Mouse (Mus musculus): ENCODE data around the gene Lman2l. TPM values are rescaled to one million over a fixed set of nuclear protein-coding genes. Genes with fewer than 3 reads are reported as not detected.

Gene Lman2l
- polyA plus RNA-seq, 1 experiment from 2014 or later: 62.9 TPM

DNA sequence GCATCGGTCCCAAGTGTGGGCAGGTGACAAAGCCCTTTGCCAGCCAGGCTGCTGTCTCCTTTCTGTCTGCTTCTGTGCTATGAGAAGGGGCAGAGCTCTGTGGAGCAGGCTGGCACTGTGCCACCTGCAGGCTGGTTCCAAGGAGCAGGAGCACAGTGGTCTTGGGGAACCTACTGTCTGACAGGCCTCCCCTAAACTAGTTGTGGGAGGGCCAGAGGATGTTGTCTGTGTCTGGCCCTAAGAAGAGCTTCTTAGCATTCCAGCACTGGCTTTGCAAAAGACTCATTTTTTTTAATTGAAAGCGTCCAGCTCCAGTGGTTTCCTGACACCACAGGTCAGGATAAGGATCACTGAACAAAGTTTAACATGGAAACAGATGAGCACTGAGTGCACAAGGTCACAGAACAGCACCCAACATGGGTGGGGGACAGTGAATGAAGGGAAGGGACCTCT, 33.3 kb upstream of the Lman2l start:
- 0 out of 2 replicates have a peak, but pooled peaks have one; percentile 18 for ATAC-seq
- no peak overlapping the region for H3K4me2 ChIP-seq (ENCODE audit: low read length)
- H3K9me3 ChIP-seq (ENCODE audit: control insufficient read depth, low read length): no peaks in the 10 kb centered on the region
- H3K27ac ChIP-seq (ENCODE audit: low read depth, low read length): no peak overlapping the region
- WGBS: 37% methylated on average over 2 of the region's 2 CpGs
- H3K4me1 ChIP-seq (ENCODE audit: control insufficient read depth, insufficient read depth, low read depth, low read length): peaks cover 32% of the 10 kb centered on the region
- no peaks in the 10 kb centered on the region for H3K36me3 ChIP-seq (ENCODE audit: control insufficient read depth, insufficient read depth, low read length)
- no peaks in the 10 kb centered on the region for H3K27me3 ChIP-seq (replicated peaks; ENCODE audit: control insufficient read depth, insufficient read depth, low read length)
- H3K9ac ChIP-seq (ENCODE audit: low read depth, low read length): no peak overlapping the region
- H3K4me3 ChIP-seq (ENCODE audit: low read length): no peak overlapping the region

GRCm38 (mm10) chr1:36476426-36476825, 31.4 kb upstream of the Lman2l start:
- no peaks in the 10 kb centered on the region for H3K36me3 ChIP-seq (ENCODE audit: control insufficient read depth, insufficient read depth, low read length)
- H3K27ac ChIP-seq (ENCODE audit: low read depth, low read length): no peak overlapping the region
- H3K4me2 ChIP-seq (ENCODE audit: low read length): no peak overlapping the region
- peaks cover 47% of the 10 kb centered on the region for H3K4me1 ChIP-seq (ENCODE audit: control insufficient read depth, insufficient read depth, low read depth, low read length)
- no peak overlapping the region for H3K4me3 ChIP-seq (ENCODE audit: low read length)
- no peaks in the 10 kb centered on the region for H3K9me3 ChIP-seq (ENCODE audit: control insufficient read depth, low read length)
- 82% methylated on average over 7 of the region's 7 CpGs for WGBS
- H3K27me3 ChIP-seq (replicated peaks; ENCODE audit: control insufficient read depth, insufficient read depth, low read length): no peaks in the 10 kb centered on the region
- no peak for ATAC-seq
- no peak overlapping the region for H3K9ac ChIP-seq (ENCODE audit: low read depth, low read length)

DNA sequence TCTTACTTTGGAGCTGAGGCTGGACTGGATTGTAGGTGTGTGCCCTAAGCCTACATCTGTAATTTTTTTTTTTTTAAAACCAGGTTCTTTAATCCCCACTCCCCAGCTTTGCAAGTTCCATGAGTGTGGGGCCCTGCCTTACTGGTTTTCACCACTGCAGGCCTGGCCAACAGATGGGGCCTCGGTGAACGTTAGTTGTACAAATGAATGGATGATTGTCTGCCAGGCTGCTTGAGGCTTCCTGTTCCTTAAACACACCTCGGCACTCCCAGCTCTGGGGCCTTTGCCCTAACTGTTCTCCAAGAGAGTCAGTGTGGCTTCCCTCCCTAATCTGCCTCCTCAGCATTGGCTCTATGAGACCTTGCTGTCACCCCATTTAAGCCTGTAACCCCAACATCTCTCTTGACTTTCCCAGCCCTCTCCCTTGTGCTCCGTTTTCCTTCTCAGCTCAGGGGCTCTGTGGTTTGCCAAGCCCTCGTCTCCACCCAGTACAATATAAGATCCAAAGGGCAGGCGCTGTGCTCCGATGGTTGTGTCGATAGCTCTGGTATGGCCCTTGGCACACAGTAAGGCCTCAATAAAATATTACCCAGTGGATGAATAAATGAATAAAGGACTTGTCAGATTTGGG, 30.5 kb upstream of the Lman2l start:
- Histone ChIP-seq H3K4me3 (ENCODE audit: low read length) (peak overlapping the region; percentile 12; the same call in 1 of the 2 replicates), H3K9me3 (ENCODE audit: control insufficient read depth, low read length) (no peaks in the 10 kb centered on the region), H3K9ac (ENCODE audit: low read depth, low read length) (peak overlapping the region; percentile 47), H3K4me1 (ENCODE audit: control insufficient read depth, insufficient read depth, low read depth, low read length) (peaks cover 50% of the 10 kb centered on the region), H3K27me3 (replicated peaks; ENCODE audit: control insufficient read depth, insufficient read depth, low read length) (no peaks in the 10 kb centered on the region), H3K36me3 (ENCODE audit: control insufficient read depth, insufficient read depth, low read length) (no peaks in the 10 kb centered on the region), H3K27ac (ENCODE audit: low read depth, low read length) (no peak overlapping the region), H3K4me2 (ENCODE audit: low read length) (peak overlapping the region; percentile 87)
- 43% methylated on average over 8 of the region's 8 CpGs for WGBS
- ATAC-seq: no peak

DNA sequence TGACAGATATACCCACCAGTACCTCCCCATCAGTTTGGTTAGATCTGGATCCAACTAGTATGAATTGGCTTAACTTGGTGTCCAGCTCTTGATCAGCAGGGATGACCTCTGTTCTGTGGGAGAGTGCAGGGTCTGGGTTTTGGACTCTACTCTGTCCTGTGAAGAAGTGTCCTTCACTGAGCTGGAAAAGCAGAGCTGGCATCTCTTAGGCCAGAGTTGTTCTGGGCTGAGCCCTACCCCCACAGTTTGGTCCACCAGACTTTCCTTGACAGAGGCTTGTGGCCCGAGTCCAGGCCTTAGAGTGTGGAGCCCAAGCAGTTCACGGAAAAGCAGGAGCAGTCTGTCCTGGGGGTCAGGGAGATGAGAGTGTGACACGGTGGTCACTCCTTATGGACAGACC, 29.6 kb upstream of the Lman2l start:
- 63% methylated on average over 3 of the region's 3 CpGs for WGBS
- H3K4me3 ChIP-seq (ENCODE audit: low read length): no peak overlapping the region

GRCm38 (mm10) chr1:36473211-36473780, 28.2 kb upstream of the Lman2l start:
- H3K36me3 ChIP-seq (ENCODE audit: control insufficient read depth, insufficient read depth, low read length): no peaks in the 10 kb centered on the region
- no peaks in the 10 kb centered on the region for H3K27me3 ChIP-seq (replicated peaks; ENCODE audit: control insufficient read depth, insufficient read depth, low read length)
- 74% methylated on average over 10 of the region's 10 CpGs for WGBS
- H3K27ac ChIP-seq (ENCODE audit: low read depth, low read length): no peak overlapping the region
- peaks cover 53% of the 10 kb centered on the region for H3K4me1 ChIP-seq (ENCODE audit: control insufficient read depth, insufficient read depth, low read depth, low read length)
- H3K9me3 ChIP-seq (ENCODE audit: control insufficient read depth, low read length): no peaks in the 10 kb centered on the region
- H3K4me2 ChIP-seq (ENCODE audit: low read length): peak overlapping the region; percentile 87
- H3K4me3 ChIP-seq (ENCODE audit: low read length): peak overlapping the region; percentile 69
- no peak overlapping the region for H3K9ac ChIP-seq (ENCODE audit: low read depth, low read length)
- ATAC-seq: no peak

More for the DNA sequence above, 29.6 kb upstream of the Lman2l start:
- Histone ChIP-seq H3K4me2 (ENCODE audit: low read length) (peak overlapping the region; percentile 87), H3K9ac (ENCODE audit: low read depth, low read length) (peak overlapping the region; percentile 47; the same call in 1 of the 2 replicates), H3K27me3 (replicated peaks; ENCODE audit: control insufficient read depth, insufficient read depth, low read length) (no peaks in the 10 kb centered on the region), H3K4me1 (ENCODE audit: control insufficient read depth, insufficient read depth, low read depth, low read length) (peaks cover 55% of the 10 kb centered on the region), H3K9me3 (ENCODE audit: control insufficient read depth, low read length) (no peaks in the 10 kb centered on the region), H3K27ac (ENCODE audit: low read depth, low read length) (no peak overlapping the region), H3K36me3 (ENCODE audit: control insufficient read depth, insufficient read depth, low read length) (no peaks in the 10 kb centered on the region)
- ATAC-seq: no peak

DNA sequence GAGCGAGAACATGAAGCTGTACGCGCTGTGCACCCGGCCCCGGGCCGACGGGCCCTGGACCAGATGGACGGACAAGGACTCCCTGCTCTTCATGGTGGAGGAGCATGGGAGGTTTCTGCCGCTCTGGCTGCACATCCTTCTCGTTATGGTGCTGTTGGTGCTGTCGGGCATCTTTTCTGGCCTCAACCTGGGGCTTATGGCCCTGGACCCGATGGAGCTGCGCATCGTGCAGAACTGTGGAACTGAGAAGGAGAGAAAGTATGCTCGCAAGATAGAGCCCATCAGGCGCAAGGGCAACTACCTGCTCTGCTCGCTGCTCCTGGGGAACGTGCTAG, 27.0 kb upstream of the Lman2l start:
- no peaks in the 10 kb centered on the region for H3K9me3 ChIP-seq (ENCODE audit: control insufficient read depth, low read length)
- H3K4me1 ChIP-seq (ENCODE audit: control insufficient read depth, insufficient read depth, low read depth, low read length): peaks cover 49% of the 10 kb centered on the region
- no peak overlapping the region; the same call in 1 of the 2 replicates for H3K27ac ChIP-seq (ENCODE audit: low read depth, low read length)
- 15% methylated on average over 18 of the region's 18 CpGs for WGBS
- peak overlapping the region; percentile 87 for H3K4me2 ChIP-seq (ENCODE audit: low read length)
- peak overlapping the region; percentile 69 for H3K4me3 ChIP-seq (ENCODE audit: low read length)
- no peaks in the 10 kb centered on the region for H3K27me3 ChIP-seq (replicated peaks; ENCODE audit: control insufficient read depth, insufficient read depth, low read length)
- ATAC-seq: no peak
- no peaks in the 10 kb centered on the region for H3K36me3 ChIP-seq (ENCODE audit: control insufficient read depth, insufficient read depth, low read length)
- H3K9ac ChIP-seq (ENCODE audit: low read depth, low read length): peak overlapping the region; percentile 70

DNA sequence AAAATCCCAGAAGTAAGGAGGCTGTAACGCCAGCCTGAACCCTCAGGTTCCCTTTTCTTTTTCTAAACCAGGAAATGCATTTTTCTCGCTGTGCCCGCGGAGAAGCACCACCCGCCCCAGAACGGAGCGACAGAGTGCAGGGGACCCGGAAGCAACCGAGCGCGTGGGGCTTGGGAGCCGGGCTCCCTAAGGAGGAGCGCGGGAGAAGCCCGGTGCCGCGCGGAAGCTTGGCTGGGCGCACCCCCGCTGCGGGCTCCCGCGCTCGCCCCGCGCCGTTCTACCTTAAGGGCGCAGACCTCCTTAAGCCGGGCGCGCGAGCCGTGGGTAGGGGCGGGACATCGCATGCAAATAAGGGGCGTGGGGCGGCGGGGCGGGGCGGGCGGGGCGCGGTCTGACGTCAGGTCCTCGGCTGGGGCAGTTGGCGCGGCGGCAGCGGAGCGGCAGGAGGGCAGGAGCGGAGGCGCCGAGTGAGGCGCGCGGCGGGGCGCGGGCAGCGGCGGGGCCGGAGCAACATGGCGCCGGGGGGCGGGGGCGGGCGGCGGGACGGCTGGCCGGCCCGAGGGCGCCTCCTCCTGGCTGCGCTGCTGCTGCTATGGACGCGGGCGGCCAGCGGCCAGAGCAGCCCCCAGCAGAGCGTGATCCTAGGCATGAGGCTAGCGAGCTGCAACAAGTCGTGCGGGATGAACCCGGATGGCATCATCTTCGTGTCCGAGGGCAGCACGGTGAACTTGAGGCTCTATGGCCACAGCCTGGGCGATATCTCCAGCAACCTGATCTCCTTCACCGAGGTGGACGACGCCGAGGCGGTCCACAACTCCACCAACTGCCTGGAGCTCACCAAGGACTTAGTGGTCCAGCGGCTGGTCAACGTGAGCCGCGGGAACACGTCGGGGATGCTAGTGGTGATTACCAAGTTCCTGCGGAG, 26.4 kb upstream of the Lman2l start, which contains the start of gene Cnnm4:
Gene Cnnm4 (plus strand): TSS at position 440 of the 925 bp plus-strand sequence.
- peak; percentile 92 for ATAC-seq
- Histone ChIP-seq H3K4me3 (ENCODE audit: low read length) (peak within 1 kb of the TSS; percentile 69), H3K36me3 (ENCODE audit: control insufficient read depth, insufficient read depth, low read length) (no peaks in the 10 kb centered on the region), H3K27ac (ENCODE audit: low read depth, low read length) (peak within 1 kb of the TSS; percentile 42), H3K4me2 (ENCODE audit: low read length) (peak within 1 kb of the TSS; percentile 87), H3K9me3 (ENCODE audit: control insufficient read depth, low read length) (no peaks in the 10 kb centered on the region), H3K4me1 (ENCODE audit: control insufficient read depth, insufficient read depth, low read depth, low read length) (peaks cover 49% of the 10 kb centered on the region), H3K27me3 (replicated peaks; ENCODE audit: control insufficient read depth, insufficient read depth, low read length) (no peaks in the 10 kb centered on the region), H3K9ac (ENCODE audit: low read depth, low read length) (peak within 1 kb of the TSS; percentile 70)
- WGBS: under 1% methylated on average over 70 of the region's 98 CpGs

DNA sequence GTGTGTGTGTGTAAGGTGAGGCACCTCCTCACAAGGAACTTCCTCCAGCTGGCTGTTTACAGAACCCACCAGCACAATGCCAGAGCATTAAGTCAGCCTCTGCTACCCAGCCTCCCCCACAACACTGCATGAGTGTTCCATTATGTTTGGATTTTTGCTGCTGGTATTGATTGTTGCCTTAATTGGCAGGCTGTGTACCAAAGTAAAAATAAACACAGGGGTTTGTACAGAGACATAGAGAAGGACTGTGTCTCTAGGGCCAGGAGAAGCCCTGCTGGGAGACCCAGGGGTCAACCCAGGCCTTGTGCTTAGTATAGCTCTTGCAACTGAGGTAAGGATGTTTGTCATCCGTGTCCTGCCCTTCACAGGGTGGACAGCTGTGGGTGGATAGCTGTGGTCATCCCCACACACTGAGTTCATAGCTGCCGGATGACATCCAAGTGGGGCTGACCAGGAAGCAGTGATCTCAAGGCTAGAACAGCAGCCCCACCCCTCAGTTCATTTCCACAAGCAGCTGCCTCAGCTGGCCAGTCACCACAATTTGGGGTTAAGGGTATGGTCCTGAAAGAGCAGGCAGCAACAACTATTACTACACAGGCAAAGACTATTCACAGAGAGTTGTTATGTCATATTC, 24.9 kb upstream of the Lman2l start:
- no peak for ATAC-seq
- no peak overlapping the region for H3K27ac ChIP-seq (ENCODE audit: low read depth, low read length)
- no peak overlapping the region for H3K4me2 ChIP-seq (ENCODE audit: low read length)
- WGBS: 47% methylated on average over 2 of the region's 2 CpGs
- no peak overlapping the region for H3K9ac ChIP-seq (ENCODE audit: low read depth, low read length)
- H3K36me3 ChIP-seq (ENCODE audit: control insufficient read depth, insufficient read depth, low read length): no peaks in the 10 kb centered on the region
- no peak overlapping the region for H3K4me3 ChIP-seq (ENCODE audit: low read length)
- H3K9me3 ChIP-seq (ENCODE audit: control insufficient read depth, low read length): no peaks in the 10 kb centered on the region
- H3K27me3 ChIP-seq (replicated peaks; ENCODE audit: control insufficient read depth, insufficient read depth, low read length): no peaks in the 10 kb centered on the region
- H3K4me1 ChIP-seq (ENCODE audit: control insufficient read depth, insufficient read depth, low read depth, low read length): peaks cover 38% of the 10 kb centered on the region
